Mouse (Mus musculus) CH12.LX (cell line): Measurements from ENCODE around the gene Bmf. TPM values are rescaled to one million over a fixed set of nuclear protein-coding genes. Genes with fewer than 3 reads are reported as not detected.

Experiments
- DNase-seq: peaks from one replicate; pipeline ENCODE4 v3.0.0-alpha.2; 2013; ENCODE audit errors: extremely low read depth
- H3K27ac ChIP-seq: 2 replicates; pipeline ENCODE4 v1.5.1; 2012; ENCODE audit warnings: low read depth, mild to moderate bottlenecking, control low read depth, moderate library complexity; ENCODE audit not compliant: insufficient read depth
- H3K27me3 ChIP-seq: replicated peaks from 2 replicates; pipeline ENCODE3; 2012; ENCODE audit warnings: inconsistent platforms
- H3K36me3 ChIP-seq, 2 experiments: replicated peaks in 1 of 2; 2 replicates each; pipeline versions ENCODE3 to v1.6.1; 2012; ENCODE audit warnings: inconsistent platforms in 1 of 2, low read length in 1 of 2, mild to moderate bottlenecking in 1 of 2, mixed read lengths in 1 of 2, moderate library complexity in 1 of 2; ENCODE audit not compliant: control insufficient read depth in 1 of 2, insufficient read depth in 1 of 2
- H3K4me1 ChIP-seq, 2 experiments: 2 replicates each; pipeline ENCODE4 v1.6.1; 2012; ENCODE audit warnings: inconsistent platforms in 1 of 2, moderate library complexity in 1 of 2; ENCODE audit not compliant: insufficient read depth in 2 of 2, control insufficient read depth in 1 of 2
- H3K4me2 ChIP-seq: 2 replicates; pipeline ENCODE4 v1.6.1; 2012; ENCODE audit warnings: low read depth, mild to moderate bottlenecking, control low read depth; ENCODE audit not compliant: poor library complexity, insufficient read depth, severe bottlenecking
- H3K4me3 ChIP-seq, 3 experiments: fragments of 150-350 bp in 1 of 3; sonication (generic) in 1 of 3; replicated peaks in 1 of 3; 2 replicates each; pipeline versions ENCODE3 to v1.5.1; 2011 to 2012; ENCODE audit warnings: low read depth in 2 of 3, low read length in 2 of 3, mild to moderate bottlenecking in 2 of 3, moderate library complexity in 2 of 3, control low read depth in 1 of 3, improper control_type of control experiment in 1 of 3, inconsistent platforms in 1 of 3, mixed read lengths in 1 of 3; ENCODE audit not compliant: poor library complexity in 1 of 3
- H3K79me2 ChIP-seq: replicated peaks from 2 replicates; pipeline ENCODE4 v1.6.1; 2012; ENCODE audit warnings: mild to moderate bottlenecking, moderate library complexity; ENCODE audit not compliant: control insufficient read depth, poor library complexity, insufficient read depth, severe bottlenecking; ENCODE audit errors: extremely low read depth
- H3K9ac ChIP-seq: 2 replicates; pipeline ENCODE4 v1.6.1; 2012; ENCODE audit warnings: low read depth, mild to moderate bottlenecking, control low read depth, moderate library complexity; ENCODE audit not compliant: insufficient read depth
- H3K9me3 ChIP-seq: replicated peaks from 2 replicates; pipeline ENCODE3; 2012; ENCODE audit warnings: low read length, inconsistent platforms, mixed read lengths
- BHLHE40 ChIP-seq: IDR thresholded peaks from 2 replicates; pipeline ENCODE4 v1.6.1; 2011; ENCODE audit warnings: mild to moderate bottlenecking, low read depth, low read length, improper control_type of control experiment
- CHD1 ChIP-seq: IDR thresholded peaks from 2 replicates; pipeline ENCODE4 v1.6.1; 2012; ENCODE audit warnings: low read depth, low read length, improper control_type of control experiment, inconsistent platforms
- CHD2 ChIP-seq: IDR thresholded peaks from 2 replicates; pipeline ENCODE4 v1.6.1; 2011; ENCODE audit warnings: low read length, improper control_type of control experiment
- CTCF ChIP-seq, 2 experiments: IDR thresholded peaks in 1 of 2; conservative IDR thresholded peaks in 1 of 2; 2 replicates each; pipeline ENCODE4 v1.5.1; 2011 to 2012; ENCODE audit warnings: low read depth in 2 of 2, low read length in 2 of 2, improper control_type of control experiment in 1 of 2, inconsistent platforms in 1 of 2, mild to moderate bottlenecking in 1 of 2, moderate library complexity in 1 of 2
- ELF1 ChIP-seq: IDR thresholded peaks from 2 replicates; pipeline ENCODE4 v1.6.1; 2014; ENCODE audit warnings: low read depth, mild to moderate bottlenecking, inconsistent platforms, low read length, improper control_type of control experiment
- ETS1 ChIP-seq: conservative IDR thresholded peaks from 2 replicates; pipeline ENCODE4 v1.6.1; 2012; ENCODE audit warnings: low read depth, mild to moderate bottlenecking, inconsistent platforms, low read length, improper control_type of control experiment, moderate library complexity
- IRF4 ChIP-seq: IDR thresholded peaks from 2 replicates; pipeline ENCODE4 v1.6.1; 2014; ENCODE audit warnings: low read depth, mild to moderate bottlenecking, inconsistent platforms, low read length, improper control_type of control experiment
- JUN ChIP-seq: IDR thresholded peaks from 2 replicates; pipeline ENCODE4 v1.6.1; 2011; ENCODE audit warnings: low read depth, mild to moderate bottlenecking, low read length, improper control_type of control experiment, moderate library complexity; ENCODE audit not compliant: insufficient read depth
- JUND ChIP-seq: conservative IDR thresholded peaks from 2 replicates; pipeline ENCODE4 v1.6.1; 2011; ENCODE audit warnings: low read depth, low read length, improper control_type of control experiment
- MAFK ChIP-seq: IDR thresholded peaks from 2 replicates; pipeline ENCODE4 v1.6.1; 2011; ENCODE audit warnings: low read length, improper control_type of control experiment; ENCODE audit not compliant: insufficient replicate concordance
- MAX ChIP-seq: IDR thresholded peaks from 2 replicates; pipeline ENCODE4 v1.6.1; 2011; ENCODE audit warnings: low read length, improper control_type of control experiment
- MAZ ChIP-seq: IDR thresholded peaks from 2 replicates; pipeline ENCODE4 v1.6.1; 2012; ENCODE audit warnings: low read depth, mild to moderate bottlenecking, inconsistent platforms, low read length, improper control_type of control experiment, moderate library complexity
- MEF2A ChIP-seq: IDR thresholded peaks from 2 replicates; pipeline ENCODE4 v1.6.1; 2014; ENCODE audit warnings: low read depth, mild to moderate bottlenecking, inconsistent platforms, low read length, improper control_type of control experiment, borderline replicate concordance
- MXI1 ChIP-seq: IDR thresholded peaks from 2 replicates; pipeline ENCODE4 v1.6.1; 2011; ENCODE audit warnings: mild to moderate bottlenecking, low read depth, low read length, improper control_type of control experiment
- MYC ChIP-seq: IDR thresholded peaks from 2 replicates; pipeline ENCODE4 v1.6.1; 2011; ENCODE audit warnings: low read depth, mild to moderate bottlenecking, improper control_type of control experiment, low read length
- NELFE ChIP-seq: IDR thresholded peaks from 2 replicates; pipeline ENCODE4 v1.6.1; 2011; ENCODE audit warnings: low read depth, low read length, improper control_type of control experiment
- PAX5 ChIP-seq: IDR thresholded peaks from 2 replicates; pipeline ENCODE4 v1.6.1; 2012; ENCODE audit warnings: low read length, inconsistent platforms, mixed read lengths
- POLR2AphosphoS2 ChIP-seq: IDR thresholded peaks from 2 replicates; pipeline ENCODE4 v1.6.1; 2011; ENCODE audit warnings: low read depth, low read length, improper control_type of control experiment
- RCOR1 ChIP-seq: conservative IDR thresholded peaks from 2 replicates; pipeline ENCODE4 v1.6.1; 2012; ENCODE audit warnings: low read depth, mild to moderate bottlenecking, inconsistent platforms, low read length, improper control_type of control experiment
- SIN3A ChIP-seq: IDR thresholded peaks from 2 replicates; pipeline ENCODE4 v1.6.1; 2012; ENCODE audit warnings: low read length, improper control_type of control experiment, inconsistent platforms
- SMC3 ChIP-seq: IDR thresholded peaks from 2 replicates; pipeline ENCODE4 v1.6.1; 2011; ENCODE audit warnings: low read depth, low read length, improper control_type of control experiment
- TCF12 ChIP-seq: IDR thresholded peaks from 2 replicates; pipeline ENCODE4 v1.6.1; 2014; ENCODE audit warnings: low read depth, mild to moderate bottlenecking, inconsistent platforms, low read length, improper control_type of control experiment
- USF2 ChIP-seq: conservative IDR thresholded peaks from 2 replicates; pipeline ENCODE4 v1.6.1; 2011; ENCODE audit warnings: low read depth, low read length, improper control_type of control experiment
- ZC3H11A ChIP-seq: IDR thresholded peaks from 2 replicates; pipeline ENCODE4 v1.6.1; 2012; ENCODE audit warnings: low read depth, mild to moderate bottlenecking, inconsistent platforms, low read length, improper control_type of control experiment
- ZMIZ1 ChIP-seq: IDR thresholded peaks from 2 replicates; pipeline ENCODE4 v1.6.1; 2012; ENCODE audit warnings: low read depth, mild to moderate bottlenecking, inconsistent platforms, low read length, improper control_type of control experiment
- dilution Hi-C: fragments of 300-500 bp; cut with MboI; formaldehyde crosslinking; loops from 2 replicates; pipeline ENCODE4 v1.14.3; 2020; ENCODE audit warnings: low sequenced_read_pairs; ENCODE audit not compliant: extremely low pct_unique_long_range_greater_than_20kb, extremely low pct_ligation_motif_present
- in situ Hi-C: fragments of 300-500 bp; cut with MboI; formaldehyde crosslinking; loops from 3 replicates; pipeline ENCODE4 v1.14.3; 2019; ENCODE audit warnings: low sequenced_read_pairs, low pct_ligation_motif_present, low pct_unique_long_range_greater_than_20kb, mixed read lengths
- polyA plus RNA-seq: library from polyadenylated mRNA; unstranded; fragments of >175 nt; gene quantifications from 2 replicates; pipeline ENCODE4 v1.2.1, GENCODE M21; 2012; ENCODE audit warnings: low read depth; ENCODE audit not compliant: insufficient read length
- total RNA-seq, 2 experiments: library from RNA; depleted of rRNA; stranded (reverse); fragments of 300-350 nt in 1 of 2; fragments of >200 nt in 1 of 2; gene quantifications; 2 replicates each; pipeline ENCODE4 v1.2.3; 2012 to 2014

Gene Bmf
- total and polyA plus RNA-seq, 3 experiments: 1.4 to 5.6 (median 2.6) TPM

- in situ Hi-C loops: no loop called here
- no peak overlapping the region for H3K9ac ChIP-seq
- H3K4me1 ChIP-seq: peaks cover 5 to 17% of the 10 kb centered on the region in 2 experiments; a peak in 3 of 4 replicates
- H3K79me2 ChIP-seq: no peaks in the 10 kb centered on the region
- no peaks in the 10 kb centered on the region for H3K27me3 ChIP-seq
- H3K9me3 ChIP-seq: peaks cover 2% of the 10 kb centered on the region
- DNase-seq: no peak
- peaks cover 16 to 28% of the 10 kb centered on the region in 2 experiments for H3K36me3 ChIP-seq
- no peak overlapping the region for H3K4me2 ChIP-seq
- no peak overlapping the region for H3K27ac ChIP-seq
- TF ChIP-seq MEF2A (no peak), SMC3 (no peak), NELFE (no peak), POLR2AphosphoS2 (no peak), ETS1 (no peak), BHLHE40 (no peak), SIN3A (no peak), JUN (no peak), USF2 (no peak), RCOR1 (no peak), CHD1 (no peak), IRF4 (no peak), TCF12 (no peak), MAX (no peak), MAFK (no peak), ZC3H11A (no peak)
- H3K4me3 ChIP-seq: no peak overlapping the region
- dilution Hi-C loops: no loop called here
These were observed 17.7 kb upstream of the Bmf start for GRCm38 (mm10) chr2:118567179-118567578.

- H3K27ac ChIP-seq: no peak overlapping the region
- DNase-seq: no peak
- TF ChIP-seq PAX5: no peak
- no peak for TF ChIP-seq SMC3
- no peak for TF ChIP-seq CTCF (conservative IDR thresholded peaks at IDR 0.05 in 1 of 2, IDR thresholded peaks at IDR 0.05 in 1 of 2; ENCODE audit: low read depth in 2 of 2, low read length in 2 of 2)
- TF ChIP-seq CHD2: no peak
- TF ChIP-seq MAFK: no peak
- no peak for TF ChIP-seq ELF1
- TF ChIP-seq MAZ: no peak
- TF ChIP-seq BHLHE40: no peak
- no peak for TF ChIP-seq MXI1
- no peak for TF ChIP-seq POLR2AphosphoS2
- no peak for TF ChIP-seq MYC
- TF ChIP-seq JUND: no peak
- TF ChIP-seq ZMIZ1: no peak
- no peak for TF ChIP-seq RCOR1
- no peak for TF ChIP-seq MEF2A
- TF ChIP-seq ZC3H11A: no peak
- TF ChIP-seq JUN: no peak
- no peak for TF ChIP-seq NELFE
- TF ChIP-seq TCF12: no peak
These were observed 12.9 kb upstream of the Bmf start for GRCm38 (mm10) chr2:118562431-118562830.

More at GRCm38 (mm10) chr2:118562431-118562830, 12.9 kb upstream of the Bmf start:
- Histone ChIP-seq H3K4me3 (no peak overlapping the region), H3K36me3 (peaks cover 37 to 60% of the 10 kb centered on the region in 2 experiments), H3K4me2 (no peak overlapping the region), H3K4me1 (peaks cover 3 to 27% of the 10 kb centered on the region in 2 experiments; a peak in 3 of 4 replicates), H3K9ac (no peak overlapping the region), H3K9me3 (peaks cover 7% of the 10 kb centered on the region), H3K79me2 (peaks cover 3% of the 10 kb centered on the region; the same call in 1 of the 2 replicates), H3K27me3 (no peaks in the 10 kb centered on the region)
- in situ Hi-C loops (no loop called here), dilution Hi-C loops (no loop called here)
